Mouse (Mus musculus): ENCODE data around the gene Atf7ip. TPM values are rescaled to one million over a fixed set of nuclear protein-coding genes. Genes with fewer than 3 reads are reported as not detected.
A peak's percentile ranks its signal among the peaks of the same experiment; 100 is the strongest.

Gene Atf7ip
- polyA plus RNA-seq, 1 experiment from 2014 or later, result 14.6 TPM

- H3K36me3 ChIP-seq (replicated peaks), result no peaks in the 10 kb centered on the region
- WGBS (ENCODE audit: insufficient replicate concordance), result 51% methylated on average over 6 of the region's 6 CpGs
- H3K4me2 ChIP-seq, result no peak overlapping the region
- H3K9ac ChIP-seq, result no peak overlapping the region
- no peaks in the 10 kb centered on the region for H3K9me3 ChIP-seq (replicated peaks)
- H3K4me3 ChIP-seq (replicated peaks), result no peak overlapping the region
- no peak for ATAC-seq (ENCODE audit: insufficient read depth)
- H3K4me1 ChIP-seq (replicated peaks), result peaks cover 10% of the 10 kb centered on the region; the same call in 1 of the 2 replicates
- no peaks in the 10 kb centered on the region for H3K27me3 ChIP-seq
- no peak overlapping the region for H3K27ac ChIP-seq (replicated peaks)
Measured at GRCm38 (mm10) chr6:136646207-136646606, 140.2 kb downstream of the Atf7ip start.

- 52% methylated on average over 10 of the region's 10 CpGs for whole genome bisulfite sequencing (ENCODE audit: insufficient replicate concordance)
- Histone ChIP-seq H3K27ac (replicated peaks) (0 out of 2 replicates have a peak overlapping the region, but pooled peaks have one; percentile 45), H3K4me2 (no peak overlapping the region), H3K4me3 (replicated peaks) (no peak overlapping the region), H3K9ac (no peak overlapping the region), H3K9me3 (replicated peaks) (no peaks in the 10 kb centered on the region), H3K27me3 (no peaks in the 10 kb centered on the region), H3K36me3 (replicated peaks) (no peaks in the 10 kb centered on the region), H3K4me1 (replicated peaks) (peaks cover 10% of the 10 kb centered on the region; the same call in 1 of the 2 replicates)
- ATAC-seq (ENCODE audit: insufficient read depth), result peak; percentile 75
Measured at GRCm38 (mm10) chr6:136647455-136647861, 141.5 kb downstream of the Atf7ip start.

- Histone ChIP-seq H3K27me3 (0 out of 2 replicates have a peak, but pooled peaks cover 4% of the 10 kb centered on the region), H3K4me3 (replicated peaks) (no peak overlapping the region), H3K9ac (no peak overlapping the region), H3K36me3 (replicated peaks) (no peaks in the 10 kb centered on the region), H3K27ac (replicated peaks) (no peak overlapping the region), H3K9me3 (replicated peaks) (no peaks in the 10 kb centered on the region), H3K4me2 (no peak overlapping the region), H3K4me1 (replicated peaks) (0 out of 2 replicates have a peak, but pooled peaks cover 6% of the 10 kb centered on the region)
- ATAC-seq (ENCODE audit: insufficient read depth), result no peak
- WGBS (ENCODE audit: insufficient replicate concordance), result 63% methylated on average over 8 of the region's 8 CpGs
Measured at GRCm38 (mm10) chr6:136650664-136651063, 144.7 kb downstream of the Atf7ip start.

- Histone ChIP-seq H3K9ac (no peak overlapping the region), H3K27ac (replicated peaks) (no peak overlapping the region), H3K4me2 (no peak overlapping the region), H3K4me1 (replicated peaks) (0 out of 2 replicates have a peak, but pooled peaks cover 3% of the 10 kb centered on the region), H3K27me3 (0 out of 2 replicates have a peak, but pooled peaks cover 4% of the 10 kb centered on the region), H3K4me3 (replicated peaks) (no peak overlapping the region), H3K9me3 (replicated peaks) (no peaks in the 10 kb centered on the region), H3K36me3 (replicated peaks) (no peaks in the 10 kb centered on the region)
- ATAC-seq (ENCODE audit: insufficient read depth), result no peak
- 15% methylated on average over 5 of the region's 5 CpGs for WGBS (ENCODE audit: insufficient replicate concordance)
Measured at GRCm38 (mm10) chr6:136653331-136653730, 147.4 kb downstream of the Atf7ip start.

GRCm38 (mm10) chr6:136654470-136654869 is 148.5 kb downstream of the Atf7ip start:
- Histone ChIP-seq H3K4me1 (replicated peaks) (0 out of 2 replicates have a peak, but pooled peaks cover 3% of the 10 kb centered on the region), H3K4me2 (no peak overlapping the region), H3K4me3 (replicated peaks) (no peak overlapping the region), H3K36me3 (replicated peaks) (no peaks in the 10 kb centered on the region), H3K9ac (no peak overlapping the region), H3K27ac (replicated peaks) (no peak overlapping the region), H3K27me3 (0 out of 2 replicates have a peak, but pooled peaks cover 4% of the 10 kb centered on the region), H3K9me3 (replicated peaks) (no peaks in the 10 kb centered on the region)
- ATAC-seq (ENCODE audit: insufficient read depth), result no peak
- WGBS (ENCODE audit: insufficient replicate concordance), result 69% methylated on average over 20 of the region's 20 CpGs

- ATAC-seq (ENCODE audit: insufficient read depth), result no peak
- H3K9me3 ChIP-seq (replicated peaks), result no peaks in the 10 kb centered on the region
- no peaks in the 10 kb centered on the region for H3K36me3 ChIP-seq (replicated peaks)
- H3K27me3 ChIP-seq, result peaks cover 9% of the 10 kb centered on the region
- WGBS (ENCODE audit: insufficient replicate concordance), result 52% methylated on average over 11 of the region's 11 CpGs
- H3K4me2 ChIP-seq, result no peak overlapping the region
- no peak overlapping the region for H3K9ac ChIP-seq
- no peak overlapping the region for H3K4me3 ChIP-seq (replicated peaks)
- H3K27ac ChIP-seq (replicated peaks), result no peak overlapping the region
- 0 out of 2 replicates have a peak, but pooled peaks cover 3% of the 10 kb centered on the region for H3K4me1 ChIP-seq (replicated peaks)
Measured at GRCm38 (mm10) chr6:136655786-136656185, 149.8 kb downstream of the Atf7ip start.

GRCm38 (mm10) chr6:136658303-136658702 is 152.3 kb downstream of the Atf7ip start:
- peaks cover 4% of the 10 kb centered on the region; the same call in 1 of the 2 replicates for H3K4me1 ChIP-seq (replicated peaks)
- no peak overlapping the region for H3K4me3 ChIP-seq (replicated peaks)
- WGBS (ENCODE audit: insufficient replicate concordance), result 55% methylated on average over 4 of the region's 4 CpGs
- peaks cover 29% of the 10 kb centered on the region for H3K27me3 ChIP-seq
- no peak overlapping the region for H3K4me2 ChIP-seq
- no peak for ATAC-seq (ENCODE audit: insufficient read depth)
- H3K36me3 ChIP-seq (replicated peaks), result no peaks in the 10 kb centered on the region
- H3K27ac ChIP-seq (replicated peaks), result no peak overlapping the region
- H3K9ac ChIP-seq, result no peak overlapping the region
- no peaks in the 10 kb centered on the region for H3K9me3 ChIP-seq (replicated peaks)

GRCm38 (mm10) chr6:136659226-136659625 is 153.3 kb downstream of the Atf7ip start:
- no peak overlapping the region for H3K9ac ChIP-seq
- no peaks in the 10 kb centered on the region for H3K9me3 ChIP-seq (replicated peaks)
- 59% methylated on average over 9 of the region's 9 CpGs for WGBS (ENCODE audit: insufficient replicate concordance)
- no peak overlapping the region for H3K4me3 ChIP-seq (replicated peaks)
- no peak overlapping the region for H3K4me2 ChIP-seq
- no peak overlapping the region for H3K27ac ChIP-seq (replicated peaks)
- H3K27me3 ChIP-seq, result peaks cover 37% of the 10 kb centered on the region
- H3K4me1 ChIP-seq (replicated peaks), result peaks cover 4% of the 10 kb centered on the region; the same call in 1 of the 2 replicates
- no peak for ATAC-seq (ENCODE audit: insufficient read depth)
- no peaks in the 10 kb centered on the region for H3K36me3 ChIP-seq (replicated peaks)

Other genes with a start within 250 kb of the Atf7ip start
- gene Gm8994, start 178.6 kb upstream of the Atf7ip start, polyA plus RNA-seq (2015; fragmentation: Nextera tagmentation; extraction: Ambion mirVana), result not detected in 2 replicates
- 0.38 and 0.48 TPM in 2 replicates for gene E330021D16Rik, start 90.6 kb upstream of the Atf7ip start, polyA plus RNA-seq (2015; fragmentation: Nextera tagmentation; extraction: Ambion mirVana)
- 12.1 and 15.0 TPM in 2 replicates for gene Plbd1, start 155.8 kb downstream of the Atf7ip start, polyA plus RNA-seq (2015; fragmentation: Nextera tagmentation; extraction: Ambion mirVana)